Mouse (Mus musculus) pancreas, adult 10 weeks (tissue): ENCODE measurements around the gene Ap2s1. TPM values are rescaled to one million over a fixed set of nuclear protein-coding genes. Genes with fewer than 3 reads are reported as not detected.

Experiments
- polyA plus RNA-seq: library from polyadenylated mRNA; stranded (reverse); fragments of 350-450 nt; fragmentation: Illumina TruSeq; extraction: RNeasy Lipid Tissue Mini Kit (QIAGEN cat#74804); gene quantifications from one replicate; pipeline ENCODE4 v1.2.3, GENCODE M21; 2015; ENCODE audit warnings: low read depth, low replicate concordance; ENCODE audit not compliant: insufficient read depth

The Ap2s1 gene
- polyA plus RNA-seq: 40.1 TPM

GRCm38 (mm10) chr7:16738073-16738696, at the start of gene Ap2s1:
Gene Ap2s1, plus strand, starts transcription at chr7:16738410.

GRCm38 (mm10) chr7:16721629-16722028, 16.6 kb upstream of the Ap2s1 start, which contains the start of gene Ceacam9:
Gene Ceacam9, plus strand, starts transcription at chr7:16721929.

GRCm38 (mm10) chr7:16780825-16781554, 42.8 kb downstream of the Ap2s1 start, which contains the start of gene Slc1a5:
Gene Slc1a5, plus strand, starts transcription at chr7:16781340.

Other genes with a start within 250 kb of the Ap2s1 start
- 4.2 TPM for gene Arhgap35, start 123.4 kb upstream of the Ap2s1 start, polyA plus RNA-seq
- not detected for gene Ceacam15, start 62.7 kb upstream of the Ap2s1 start, polyA plus RNA-seq
- gene Ceacam9, start 16.5 kb upstream of the Ap2s1 start, polyA plus RNA-seq: not detected
- gene Slc1a5, start 42.9 kb downstream of the Ap2s1 start, polyA plus RNA-seq: 94.8 TPM
- gene Strn4, start 77.5 kb downstream of the Ap2s1 start, polyA plus RNA-seq: 28.4 TPM
- 4.5 TPM for gene Fkrp, start 78.3 kb downstream of the Ap2s1 start, polyA plus RNA-seq
- gene Prkd2, start 104.5 kb downstream of the Ap2s1 start, polyA plus RNA-seq: 6.3 TPM
- gene Dact3, start 136.9 kb downstream of the Ap2s1 start, polyA plus RNA-seq: 1.1 TPM
- gene Gng8, start 153.4 kb downstream of the Ap2s1 start, polyA plus RNA-seq: 2.3 TPM
- gene Ptgir, start 168.1 kb downstream of the Ap2s1 start, polyA plus RNA-seq: 1.8 TPM
- 43.4 TPM for gene Calm3, start 185.7 kb downstream of the Ap2s1 start, polyA plus RNA-seq
- 11.8 TPM for gene Pnmal2, start 206.3 kb downstream of the Ap2s1 start, polyA plus RNA-seq
- 1.4 TPM for gene Pnmal1, start 221.3 kb downstream of the Ap2s1 start, polyA plus RNA-seq
- 0.20 TPM for gene Gm42372, start 244.7 kb downstream of the Ap2s1 start, polyA plus RNA-seq